ENCODE assay signal across 9 mouse cellular contexts in the genomic region with DNA sequence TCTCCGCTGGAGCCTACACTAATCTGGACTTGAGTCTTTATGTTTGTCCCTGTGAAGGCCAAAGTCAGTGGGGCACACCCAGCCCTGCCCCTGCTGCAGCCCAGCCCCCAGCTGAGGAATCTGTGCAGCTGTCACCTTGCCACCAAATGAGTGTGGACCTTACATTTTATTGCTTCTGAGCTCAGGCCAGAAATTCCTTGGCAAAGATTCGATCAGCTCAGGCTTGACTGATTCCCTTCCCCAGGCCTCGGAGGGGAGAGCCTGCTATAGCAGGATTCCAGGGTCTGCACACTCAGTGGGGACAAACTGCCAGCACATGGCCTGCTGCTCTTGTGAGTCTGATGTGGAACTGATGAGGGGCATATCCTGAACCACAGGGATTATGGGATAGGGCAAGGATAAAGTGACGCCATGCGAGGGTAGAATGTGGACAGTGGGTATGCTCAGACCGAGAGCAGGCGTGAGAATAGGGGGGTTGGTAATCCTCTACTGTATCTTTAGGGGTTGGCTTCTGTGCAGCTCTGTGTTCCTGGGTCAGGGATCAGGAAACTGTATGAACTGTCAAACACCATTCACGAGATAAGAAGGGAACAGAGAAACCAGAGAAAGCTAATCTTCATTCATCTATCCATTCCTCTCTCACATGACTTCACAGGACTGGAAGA. TPM values are rescaled to one million over a fixed set of nuclear protein-coding genes. Genes with fewer than 3 reads are reported as not detected.
DNase-seq lines count a peak whose midpoint lies in the region; ATAC-seq lines count a peak whose summit lies in the region.
"Had no signal": no experiment of that assay in that cellular context is flagged by ENCODE, and none has a peak within 500 bp of the region (broad histone marks: within the 10 kb centered on the region; RNA-seq: fewer than 3 reads in every experiment).

No protein-coding gene starts in this region.

- peak; percentile 89 for DNase-seq in Muller cell, postnatal 12 days (ENCODE audit: inconsistent ontology term)
- DNase-seq in large intestine, adult 2 months (ENCODE audit: low read depth, low spot score), result peak; percentile 86
- DNase-seq in right cerebral cortex, postnatal 10 days (ENCODE audit: low spot score in 2 of 2), result no peak
- DNase-seq in thymus, postnatal 4 days, result no peak

- no peaks in the 10 kb centered on the region for H3K27me3 ChIP-seq in heart, embryonic 13.5 days (replicated peaks)
- H3K27me3 ChIP-seq in heart, embryonic 11.5 days (ENCODE audit: control insufficient read depth, insufficient read depth, low read length), result no peaks in the 10 kb centered on the region
- no peaks in the 10 kb centered on the region for H3K27me3 ChIP-seq in hindbrain, embryonic 13.5 days

- no peak overlapping the region for H3K27ac ChIP-seq in heart, embryonic 13.5 days (replicated peaks)
- H3K27ac ChIP-seq in heart, embryonic 11.5 days (ENCODE audit: low read depth, low read length), result no peak overlapping the region
- no peak overlapping the region; the same call in 1 of the 2 replicates for H3K27ac ChIP-seq in hindbrain, embryonic 13.5 days

- H3K4me1 ChIP-seq in heart, embryonic 13.5 days, result peaks cover 10% of the 10 kb centered on the region
- peaks cover 4% of the 10 kb centered on the region; the same call in 1 of the 2 replicates for H3K4me1 ChIP-seq in heart, embryonic 11.5 days (ENCODE audit: control insufficient read depth, insufficient read depth, low read length)
- peaks cover 7% of the 10 kb centered on the region for H3K4me1 ChIP-seq in hindbrain, embryonic 13.5 days (replicated peaks)

- peak overlapping the region; percentile 28; the same call in 1 of the 2 replicates for H3K9ac ChIP-seq in heart, embryonic 13.5 days
- H3K9ac ChIP-seq in heart, embryonic 11.5 days (ENCODE audit: low read depth, low read length), result no peak overlapping the region
- no peak overlapping the region for H3K9ac ChIP-seq in hindbrain, embryonic 13.5 days

- no peak for ATAC-seq in heart, embryonic 13.5 days (ENCODE audit: extremely low read depth, insufficient number of reproducible peaks, low FRiP score, low TSS enrichment)
- no peak for ATAC-seq in heart, embryonic 11.5 days (replicated peaks; ENCODE audit: insufficient number of reproducible peaks, low FRiP score, low TSS enrichment)
- peak; percentile 61 for ATAC-seq in hindbrain, embryonic 13.5 days (ENCODE audit: low FRiP score)
- ATAC-seq in granulocyte monocyte progenitor cell, adult 5-6 weeks (replicated peaks; ENCODE audit: poor library complexity, severe bottlenecking), result no peak

- no peaks in the 10 kb centered on the region for H3K36me3 ChIP-seq in heart, embryonic 13.5 days
- H3K36me3 ChIP-seq in heart, embryonic 11.5 days (ENCODE audit: control insufficient read depth, insufficient read depth, low read length), result no peaks in the 10 kb centered on the region
- H3K36me3 ChIP-seq in hindbrain, embryonic 13.5 days, result no peaks in the 10 kb centered on the region
- H3K36me3 ChIP-seq: G1E had no signal

- H3K9me3 ChIP-seq in heart, embryonic 13.5 days, result no peaks in the 10 kb centered on the region
- no peaks in the 10 kb centered on the region for H3K9me3 ChIP-seq in heart, embryonic 11.5 days (replicated peaks; ENCODE audit: control insufficient read depth, low read length)
- no peaks in the 10 kb centered on the region for H3K9me3 ChIP-seq in hindbrain, embryonic 13.5 days

- H3K4me2 ChIP-seq in heart, embryonic 13.5 days, result no peak overlapping the region
- H3K4me2 ChIP-seq in heart, embryonic 11.5 days, result no peak overlapping the region
- no peak overlapping the region for H3K4me2 ChIP-seq in hindbrain, embryonic 13.5 days

- H3K4me3 ChIP-seq in heart, embryonic 13.5 days, result no peak overlapping the region
- H3K4me3 ChIP-seq in heart, embryonic 11.5 days (ENCODE audit: low read depth, low read length), result no peak overlapping the region
- no peak overlapping the region for H3K4me3 ChIP-seq in hindbrain, embryonic 13.5 days

- 56% methylated on average over 8 of the region's 8 CpGs for WGBS in heart, embryonic 13.5 days
- 67% methylated on average over 8 of the region's 8 CpGs for WGBS in heart, embryonic 11.5 days (ENCODE audit: insufficient replicate concordance)
- WGBS in hindbrain, embryonic 13.5 days, result 72% methylated on average over 8 of the region's 8 CpGs
- WGBS in large intestine, adult 2 months, result 36% methylated on average over 8 of the region's 8 CpGs

RNA-seq across cellular contexts. Expression of a gene that starts 10.6 kb away (rescaled TPM):
- 37.4 and 38.4 TPM in 2 replicates for polyA plus RNA-seq in heart, embryonic 13.5 days (2015; fragmentation: Nextera tagmentation; extraction: Ambion mirVana)
- polyA plus RNA-seq in heart, embryonic 11.5 days (2014; fragmentation: Nextera tagmentation; extraction: Ambion mirVana), result 7.7 and 10.0 TPM in 2 replicates
- 11.1 and 12.2 TPM in 2 replicates for polyA plus RNA-seq in hindbrain, embryonic 13.5 days (2015; fragmentation: Nextera tagmentation; extraction: Ambion mirVana)
- polyA plus RNA-seq in large intestine, adult 2 months (2012; rRNA removed), result 138 and 265 TPM in 2 replicates
- total RNA-seq in granulocyte monocyte progenitor cell, adult 5-6 weeks (2014; fragmentation: Nextera tagmentation), result not detected in 2 replicates
- not detected in 2 replicates for total RNA-seq in granulocyte monocyte progenitor cell, adult 5-6 weeks (2017)
- polyA plus RNA-seq: G1E had no signal

RNA-seq across cellular contexts. Expression of a gene that starts 41.6 kb away (rescaled TPM):
- polyA plus RNA-seq in heart, embryonic 13.5 days (2015; fragmentation: Nextera tagmentation; extraction: Ambion mirVana), result not detected in 2 replicates
- polyA plus RNA-seq in heart, embryonic 11.5 days (2014; fragmentation: Nextera tagmentation; extraction: Ambion mirVana), result not detected in 2 replicates
- 0.16 and 0.26 TPM in 2 replicates for polyA plus RNA-seq in hindbrain, embryonic 13.5 days (2015; fragmentation: Nextera tagmentation; extraction: Ambion mirVana)
- not detected in 2 replicates for polyA plus RNA-seq in large intestine, adult 2 months (2012; rRNA removed)
- not detected in 2 replicates for total RNA-seq in granulocyte monocyte progenitor cell, adult 5-6 weeks (2014; fragmentation: Nextera tagmentation)
- not detected in 2 replicates for total RNA-seq in granulocyte monocyte progenitor cell, adult 5-6 weeks (2017)
- total RNA-seq: G1E had no signal
- polyA plus RNA-seq: G1E had no signal

Comparison
In these comparisons a context has a peak if more than half of its experiments do, and no peak if none do; other contexts are left out.
1. DNase-seq: peak in Muller cell, postnatal 12 days (single experiment) and large intestine, adult 2 months (single experiment); none in right cerebral cortex, postnatal 10 days (0 of 2) and thymus, postnatal 4 days (single experiment).